Mouse (Mus musculus): Measurements from ENCODE around the gene Crmp1.

DNA sequence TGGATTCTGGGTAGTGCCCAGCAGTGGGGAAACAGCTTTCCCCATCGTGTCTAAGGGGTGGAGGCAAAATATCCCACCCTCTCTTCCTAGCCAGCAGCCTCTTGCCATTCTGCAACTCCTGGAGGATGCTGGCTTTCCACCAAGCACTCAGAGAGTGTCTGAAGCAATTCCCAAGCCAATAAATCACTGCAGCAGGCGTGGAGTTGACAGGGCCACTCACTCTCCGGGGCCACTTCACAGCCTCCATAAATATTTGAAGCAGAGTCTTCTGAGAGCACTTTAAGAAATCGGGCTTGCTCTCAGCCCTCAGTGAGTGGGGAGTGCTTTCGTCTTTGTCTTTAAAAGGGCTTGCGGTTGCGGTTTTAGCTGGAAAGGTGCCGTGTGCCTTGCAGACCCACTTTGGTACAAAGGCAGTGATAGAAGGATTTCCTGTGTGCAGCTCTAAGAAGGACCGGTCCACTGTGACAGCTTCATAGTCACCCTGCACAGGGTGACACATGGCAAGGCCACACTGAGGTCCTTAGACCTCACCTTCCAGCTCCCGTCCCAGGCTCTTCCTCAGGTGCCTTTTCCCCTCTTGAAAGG is 45.0 kb upstream of the Crmp1 start:
- TF ChIP-seq RCOR1 (conservative IDR thresholded peaks at IDR 0.05; ENCODE audit: low read depth, low read length), result no peak
- no peak for TF ChIP-seq POLR2A (IDR thresholded peaks at IDR 0.05; ENCODE audit: low read depth, low read length)
- no peak for TF ChIP-seq PAX5 (IDR thresholded peaks at IDR 0.05; ENCODE audit: low read length)

Data from CH12.LX (cell line).